In the genomic region with DNA sequence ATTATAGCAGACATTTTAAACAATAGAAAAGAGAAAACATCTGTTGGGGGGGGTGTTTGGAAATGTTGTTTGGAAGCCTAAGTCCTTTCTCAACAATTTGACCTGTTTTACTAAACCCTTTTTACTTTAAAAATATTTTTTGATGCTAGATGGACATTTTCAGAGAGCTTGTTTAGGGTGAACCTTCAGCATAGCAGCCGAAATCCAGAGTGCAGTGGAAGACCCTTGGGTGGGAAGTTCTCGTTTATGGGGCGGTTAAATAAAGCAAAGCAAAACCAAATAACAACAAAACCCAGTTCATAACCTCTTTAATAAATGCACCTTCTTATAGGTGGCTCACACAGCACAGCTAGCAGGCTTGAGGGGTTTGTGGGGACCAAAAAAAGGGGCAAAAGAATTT, we compare ENCODE assay signal across 8 mouse cellular contexts.
A peak's percentile ranks its signal among the peaks of the same experiment; 100 is the strongest.
DNase-seq lines count a peak whose midpoint lies in the region; ATAC-seq and TF ChIP-seq lines count a peak whose summit lies in the region.

No protein-coding gene starts in this region.

- ATAC-seq in midbrain, embryonic 11.5 days (ENCODE audit: low FRiP score) = no peak
- no peak for ATAC-seq in liver, embryonic 13.5 days (ENCODE audit: low read depth)
- no peak for ATAC-seq in erythroblast, adult 5-6 weeks (replicated peaks; ENCODE audit: low FRiP score, poor library complexity, severe bottlenecking)

- no peaks in the 10 kb centered on the region for H3K9me3 ChIP-seq in midbrain, embryonic 11.5 days (ENCODE audit: control insufficient read depth, low read length)
- no peaks in the 10 kb centered on the region for H3K9me3 ChIP-seq in midbrain, embryonic 10.5 days (replicated peaks)
- no peaks in the 10 kb centered on the region for H3K9me3 ChIP-seq in liver, embryonic 13.5 days (replicated peaks)

- H3K9ac ChIP-seq in heart, adult 2 months (ENCODE audit: low read depth, low read length) = peak overlapping the region; percentile 99
- no peak overlapping the region for H3K9ac ChIP-seq in midbrain, embryonic 11.5 days (ENCODE audit: low read length)
- no peak overlapping the region for H3K9ac ChIP-seq in liver, embryonic 13.5 days

- DNase-seq in heart, adult 2 months = no peak
- no peak for DNase-seq in heart, adult 8-10 months (ENCODE audit: low spot score)
- peak; percentile 90 for DNase-seq in midbrain, embryonic 11.5 days (ENCODE audit: low spot score, missing footprints)
- DNase-seq in midbrain, embryonic 10.5 days (ENCODE audit: low spot score) = no peak
- no peak for DNase-seq in liver, embryonic 13.5 days
- DNase-seq in right cerebral cortex, adult 18-20 months = no peak
- DNase-seq in cerebellum, adult 9-10 months = no peak

- peaks cover 19% of the 10 kb centered on the region for H3K79me2 ChIP-seq in heart, adult 2 months (replicated peaks; ENCODE audit: control insufficient read depth, insufficient read depth, low read length)

- peak overlapping the region; percentile 89; the same call in 1 of the 2 replicates for H3K4me2 ChIP-seq in midbrain, embryonic 11.5 days
- peak overlapping the region; percentile 18 for H3K4me2 ChIP-seq in liver, embryonic 13.5 days

- TF ChIP-seq POLR2A in heart, adult 2 months (IDR thresholded peaks at IDR 0.05; ENCODE audit: insufficient read depth, low read depth, low read length) = no peak

- 9% methylated on average over 3 of the region's 3 CpGs for WGBS in heart, adult 2 months
- WGBS in midbrain, embryonic 11.5 days = 78% methylated on average over 3 of the region's 3 CpGs
- whole genome bisulfite sequencing in midbrain, embryonic 10.5 days = 91% methylated on average over 3 of the region's 3 CpGs
- 54% methylated on average over 3 of the region's 3 CpGs for WGBS in liver, embryonic 13.5 days (ENCODE audit: insufficient replicate concordance)

- no peaks in the 10 kb centered on the region for H3K27me3 ChIP-seq in heart, adult 2 months (ENCODE audit: control insufficient read depth, insufficient read depth, low read length)
- peaks cover 97% of the 10 kb centered on the region for H3K27me3 ChIP-seq in midbrain, embryonic 11.5 days (ENCODE audit: control insufficient read depth, insufficient read depth, low read length)
- peaks cover 100% of the 10 kb centered on the region for H3K27me3 ChIP-seq in midbrain, embryonic 10.5 days (ENCODE audit: low read depth, poor library complexity, severe bottlenecking)
- peaks cover 84% of the 10 kb centered on the region for H3K27me3 ChIP-seq in liver, embryonic 13.5 days

- peak overlapping the region; percentile 72 for H3K4me3 ChIP-seq in heart, adult 2 months
- H3K4me3 ChIP-seq in midbrain, embryonic 11.5 days (ENCODE audit: low read depth, low read length) = peak overlapping the region; percentile 57
- H3K4me3 ChIP-seq in midbrain, embryonic 10.5 days = no peak overlapping the region
- H3K4me3 ChIP-seq in liver, embryonic 13.5 days (replicated peaks) = peak overlapping the region; percentile 52

- no peak for TF ChIP-seq CTCF in heart, adult 2 months (IDR thresholded peaks at IDR 0.05)

- peak overlapping the region; percentile 100 for H3K27ac ChIP-seq in heart, adult 2 months
- no peak overlapping the region for H3K27ac ChIP-seq in midbrain, embryonic 11.5 days (ENCODE audit: low read depth, low read length)
- no peak overlapping the region for H3K27ac ChIP-seq in midbrain, embryonic 10.5 days (replicated peaks)
- H3K27ac ChIP-seq in liver, embryonic 13.5 days = no peak overlapping the region

- intact Hi-C loops in heart, adult 2 months (cut with DNase I) = loop anchor here (2.0 kb wide), 1 partner anchor 36 kb away; no protein-coding TSS in a partner anchor

- peaks cover 24% of the 10 kb centered on the region for H3K4me1 ChIP-seq in heart, adult 2 months (ENCODE audit: control insufficient read depth, insufficient read depth, low read length)
- peaks cover 13% of the 10 kb centered on the region for H3K4me1 ChIP-seq in midbrain, embryonic 11.5 days (ENCODE audit: control insufficient read depth, insufficient read depth, low read length)
- peaks cover 19% of the 10 kb centered on the region for H3K4me1 ChIP-seq in midbrain, embryonic 10.5 days
- H3K4me1 ChIP-seq in liver, embryonic 13.5 days (replicated peaks) = peaks cover 10% of the 10 kb centered on the region; the same call in 1 of the 2 replicates

- H3K36me3 ChIP-seq in heart, adult 2 months (ENCODE audit: control insufficient read depth, insufficient read depth, low read length) = peaks cover 28% of the 10 kb centered on the region
- no peaks in the 10 kb centered on the region for H3K36me3 ChIP-seq in midbrain, embryonic 11.5 days (ENCODE audit: control insufficient read depth, insufficient read depth, low read length)
- H3K36me3 ChIP-seq in midbrain, embryonic 10.5 days = no peaks in the 10 kb centered on the region
- H3K36me3 ChIP-seq in liver, embryonic 13.5 days = no peaks in the 10 kb centered on the region

- no peak for TF ChIP-seq EP300 in heart, adult 2 months (IDR thresholded peaks at IDR 0.05; ENCODE audit: insufficient read depth, low read depth, low read length)
